Mouse (Mus musculus) layer of hippocampus, adult 9-11 months (tissue): ENCODE measurements around the gene BC067074.
"Not testable (repeated sequence)": the region's sequence is repeated elsewhere in the genome, so short reads cannot be mapped to it uniquely, and the experiment has no call there.

ENCODE experiments used
- DNase-seq: peaks from one replicate; pipeline ENCODE4 v3.0.0; 2022

Gene BC067074

DNA sequence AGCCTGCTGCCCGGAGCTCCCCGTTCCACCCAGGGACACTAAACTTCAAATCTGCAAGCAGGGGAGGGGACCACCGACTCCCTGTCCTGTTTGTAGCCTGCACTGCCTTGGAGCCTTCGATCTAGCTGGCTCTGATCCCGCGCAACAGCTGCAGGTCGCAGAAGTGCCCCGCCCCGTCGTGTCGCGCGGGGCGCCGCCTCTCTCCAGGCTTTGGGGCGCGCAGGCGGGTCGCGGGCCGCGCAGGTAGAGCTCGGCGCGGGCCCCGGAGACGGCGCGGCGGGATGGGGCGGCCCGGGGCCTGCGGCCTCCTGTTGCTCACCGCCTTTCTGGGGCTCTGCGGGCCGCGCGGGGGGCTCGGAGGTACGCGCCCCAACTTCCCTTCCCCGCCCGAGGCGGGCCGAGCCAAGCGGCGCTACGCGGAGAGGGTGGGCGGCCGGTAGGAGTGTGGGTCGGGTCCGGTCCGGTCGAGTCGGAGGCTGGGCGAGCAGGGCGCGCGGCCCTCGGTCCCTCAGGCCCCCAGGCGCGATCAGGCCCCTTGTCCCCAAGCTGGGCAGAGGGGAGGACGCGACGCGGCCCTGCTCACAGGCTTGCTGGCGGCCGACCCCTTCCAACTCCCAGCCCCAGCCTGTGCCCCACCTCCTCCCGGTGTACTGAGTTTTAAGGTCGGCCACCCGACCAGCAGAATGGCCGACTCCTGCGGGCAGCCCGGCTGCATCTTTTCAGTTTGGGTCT is at the start of gene BC067074:
Gene BC067074 (plus strand): TSS at position 185 of the 732 bp plus-strand sequence.
- DNase-seq: no peak

- no peak for DNase-seq
These were observed 47.9 kb upstream of the BC067074 start for GRCm38 (mm10) chr13:113245025-113245424.

DNA sequence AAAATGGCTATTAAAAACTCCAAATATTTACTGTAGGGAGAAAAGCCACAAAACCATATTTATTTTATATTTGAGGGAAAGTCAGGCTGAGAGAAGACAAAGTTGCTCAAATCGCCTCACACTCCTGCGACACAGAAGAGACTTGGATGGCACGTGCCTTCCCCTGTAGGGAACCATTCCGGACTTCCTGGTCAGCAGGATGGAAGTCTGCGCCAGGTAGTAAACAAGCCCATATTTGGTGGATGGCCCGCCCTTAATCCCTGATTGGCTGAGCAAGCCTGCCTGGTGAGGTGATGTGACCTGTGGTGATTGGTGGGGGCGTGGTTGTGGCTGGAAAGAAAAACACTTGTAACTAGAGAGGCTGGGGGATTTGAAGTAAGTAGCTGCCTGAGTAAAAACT is 40.4 kb upstream of the BC067074 start:
- not testable (repeated sequence) for DNase-seq

- peak; percentile 23 for DNase-seq
These were observed 36.2 kb upstream of the BC067074 start for GRCm38 (mm10) chr13:113256766-113257165.

- no peak for DNase-seq
These were observed 35.8 kb upstream of the BC067074 start for GRCm38 (mm10) chr13:113257190-113257589.

- no peak for DNase-seq
These were observed 33.7 kb upstream of the BC067074 start for GRCm38 (mm10) chr13:113259237-113259636.

DNA sequence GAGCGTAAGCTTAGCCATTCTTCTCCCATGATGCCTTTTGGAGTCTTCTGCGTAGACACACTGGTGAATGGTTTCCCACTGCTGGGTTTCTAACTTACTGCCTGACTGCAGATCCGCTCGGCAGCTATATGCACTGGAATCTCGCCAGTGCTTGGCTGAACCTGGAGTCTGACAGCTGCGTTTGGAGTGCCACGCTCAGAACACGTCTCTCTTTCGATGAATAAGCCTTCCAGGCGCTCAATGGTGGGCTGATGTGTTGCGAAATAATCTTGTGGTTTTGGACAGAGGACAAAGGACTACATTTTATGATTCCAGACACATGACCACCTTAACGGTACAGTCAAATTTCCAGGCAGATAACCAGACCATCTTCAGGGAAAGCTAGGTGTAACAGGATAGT is 30.1 kb upstream of the BC067074 start:
- DNase-seq: peak; percentile 39

DNA sequence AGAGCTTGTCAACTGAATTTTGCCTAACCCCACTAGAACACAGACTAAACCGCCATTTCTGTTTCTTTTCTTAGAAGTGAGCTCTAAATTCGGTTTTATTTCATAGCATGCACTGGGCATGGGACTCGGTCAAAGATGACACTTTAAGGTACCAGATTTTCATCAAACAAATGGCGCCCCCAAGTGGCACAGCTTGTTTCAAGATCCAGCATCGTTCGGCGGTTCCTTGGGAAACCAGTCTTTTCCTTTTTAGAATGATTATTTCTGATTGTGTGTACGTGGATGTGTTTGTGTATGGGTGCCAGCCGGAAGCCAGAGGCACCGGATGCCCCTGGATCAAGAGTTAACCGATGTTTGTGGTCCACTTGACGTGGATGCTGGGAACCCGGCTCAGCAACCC is 27.7 kb upstream of the BC067074 start:
- DNase-seq: no peak

DNA sequence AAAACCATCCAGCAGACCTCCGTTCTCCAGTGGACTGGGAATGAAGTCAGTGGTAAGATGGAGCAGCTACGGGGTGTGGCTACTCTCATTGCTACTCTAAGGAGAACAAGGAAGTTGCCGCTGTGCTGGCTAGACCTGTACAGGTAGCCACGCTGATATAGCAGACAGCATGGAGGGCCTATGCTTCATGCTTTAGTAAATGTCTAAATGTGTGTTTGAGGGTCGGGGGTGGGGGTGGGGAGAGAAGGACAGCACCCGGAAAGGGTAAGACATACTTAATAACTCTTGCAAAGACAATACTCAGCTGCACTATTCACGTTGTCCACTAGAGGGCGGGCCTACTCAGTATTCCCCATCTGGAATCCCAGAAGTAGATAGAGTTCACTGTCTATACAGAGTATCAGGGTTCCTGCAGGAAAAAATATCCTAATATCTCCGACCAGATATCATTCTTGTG is 26.4 kb upstream of the BC067074 start:
- DNase-seq: peak; percentile 45

GRCm38 (mm10) chr13:113267204-113267603 is 25.8 kb upstream of the BC067074 start:
- DNase-seq: no peak

DNA sequence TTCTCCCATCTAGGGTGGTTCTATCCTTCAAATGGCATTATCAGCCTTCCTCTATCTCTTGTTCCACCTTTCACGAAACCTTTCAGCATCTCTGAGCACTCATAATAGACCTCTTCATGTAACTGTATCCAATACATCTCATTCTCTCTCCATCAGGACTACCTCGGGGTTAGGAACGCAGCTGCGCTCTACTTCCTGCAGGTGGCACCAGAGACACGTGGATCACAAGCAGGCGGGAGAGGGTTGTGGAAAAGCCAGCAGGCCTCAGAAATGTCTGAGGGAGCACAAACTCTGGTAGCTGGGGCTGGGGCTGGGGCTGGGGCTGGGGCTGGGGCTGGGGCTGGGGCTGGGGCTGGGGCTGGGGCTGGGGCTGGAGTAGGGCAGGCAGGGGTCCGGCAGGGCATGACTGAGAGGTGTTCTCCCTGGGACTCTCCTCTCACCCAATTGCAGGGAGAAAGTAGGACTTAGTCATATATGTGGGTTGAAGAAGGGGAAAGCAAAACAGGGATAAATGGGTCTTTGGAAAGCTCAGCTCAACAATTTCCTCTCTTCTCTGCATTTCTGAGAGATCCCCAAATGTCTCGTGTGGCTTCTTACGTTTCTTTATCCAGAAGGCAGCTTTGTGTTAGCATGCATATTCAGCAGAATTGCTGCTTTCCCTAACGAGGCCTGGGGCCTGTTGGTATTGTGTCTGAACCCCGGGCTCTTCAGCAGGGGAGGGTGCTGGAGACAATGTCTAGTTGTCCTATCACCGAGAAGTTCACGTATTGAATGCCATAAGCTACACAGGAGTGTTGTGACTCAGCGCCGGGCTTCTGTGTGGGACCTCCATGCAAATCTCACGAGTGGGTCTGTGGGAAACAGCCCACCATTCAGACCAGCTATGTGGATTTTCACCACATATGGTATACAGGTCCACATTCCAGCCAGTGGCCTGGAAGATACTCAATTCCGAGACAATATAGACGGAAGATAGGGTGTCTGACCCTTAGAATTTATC is 22.9 kb upstream of the BC067074 start:
- DNase-seq: peak; percentile 79

- no peak for DNase-seq
These were observed 21.8 kb upstream of the BC067074 start for GRCm38 (mm10) chr13:113271189-113271588.

DNA sequence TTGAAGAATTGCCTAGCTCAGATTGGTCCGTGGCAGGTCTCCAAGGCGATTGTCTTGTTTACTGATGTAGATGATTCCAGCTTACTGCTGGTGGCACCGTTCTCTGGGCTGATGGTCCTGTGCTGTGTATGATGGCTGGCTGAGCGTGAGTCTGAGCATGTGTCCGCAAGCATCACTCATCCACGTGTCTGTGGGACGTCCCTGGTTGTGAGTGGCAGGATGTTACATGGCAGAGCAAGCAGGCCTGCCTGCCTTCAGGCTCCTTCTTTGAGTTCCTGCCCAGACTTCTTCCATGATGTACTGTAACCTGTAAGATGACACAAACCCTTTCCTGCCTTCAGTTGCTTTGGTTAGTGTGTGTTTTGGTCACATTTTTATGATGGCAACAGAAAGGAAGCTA is 5.8 kb upstream of the BC067074 start:
- DNase-seq: no peak

DNA sequence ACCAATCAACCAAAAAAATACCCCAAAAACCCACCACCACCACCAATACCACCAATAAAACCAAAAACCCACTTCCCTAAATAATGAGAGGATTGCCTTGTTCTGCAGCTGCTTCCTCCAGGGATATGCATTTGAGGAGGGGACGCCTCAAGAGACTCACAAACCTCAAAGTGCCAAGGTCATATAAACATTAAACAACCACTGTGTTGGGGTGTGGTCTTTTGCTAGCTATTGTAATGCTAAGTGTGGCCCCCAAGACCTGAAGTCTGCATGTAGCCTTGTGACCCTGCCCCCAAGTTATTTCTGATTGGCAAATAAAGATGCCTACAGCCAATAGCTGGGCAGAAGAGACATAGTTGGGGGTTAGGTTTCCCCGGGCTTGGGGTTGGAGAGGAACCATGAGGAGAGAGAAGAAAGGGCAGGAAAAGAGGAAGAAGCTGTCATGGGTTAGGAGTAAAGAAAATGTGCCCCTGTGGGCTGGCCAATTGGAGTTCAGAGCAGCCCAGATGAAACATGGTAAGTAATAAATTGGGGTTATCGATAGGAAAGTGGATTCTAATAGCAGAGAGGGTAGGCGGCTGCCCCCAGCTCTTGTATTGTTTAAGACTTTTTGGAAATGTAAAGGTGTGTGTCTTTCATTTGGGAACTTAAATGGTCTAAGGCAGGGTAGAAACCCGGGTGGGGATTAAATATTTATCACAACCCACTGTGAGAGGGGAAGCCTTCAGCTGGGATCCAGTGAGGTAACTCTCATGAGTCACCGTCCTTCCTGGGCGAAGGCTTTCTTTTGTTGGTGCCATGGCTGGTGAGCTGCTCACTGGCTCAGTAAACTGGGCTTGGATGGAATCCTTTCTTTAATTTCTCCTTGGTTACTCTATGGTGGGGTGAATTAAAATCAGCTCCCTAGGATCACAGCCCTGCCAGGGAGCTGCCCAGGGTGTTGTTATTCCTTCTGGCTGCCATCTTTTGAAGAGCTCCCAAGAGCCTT is 4.5 kb upstream of the BC067074 start:
- no peak for DNase-seq

- no peak for DNase-seq
These were observed 3.2 kb upstream of the BC067074 start for GRCm38 (mm10) chr13:113289760-113290159.

DNA sequence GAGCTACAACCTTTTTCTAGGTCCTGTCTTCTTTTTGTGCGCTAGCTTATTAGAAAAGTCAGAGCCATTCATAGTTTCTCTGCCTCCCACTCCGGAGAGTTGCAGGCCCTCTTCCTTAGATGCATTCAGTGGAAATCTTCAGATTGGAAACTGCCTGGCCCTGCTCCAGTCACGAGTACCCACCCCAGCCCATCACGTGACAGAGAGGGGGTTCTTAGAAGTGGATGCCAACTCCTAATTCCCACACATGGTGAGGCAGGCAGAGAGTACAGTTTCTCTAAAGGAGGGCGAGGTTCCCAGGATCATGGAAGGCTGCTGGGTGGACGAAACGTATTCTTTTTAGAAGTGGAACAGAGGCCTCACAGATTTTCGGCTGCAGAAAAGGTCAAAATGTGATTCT is 958 bp upstream of the BC067074 start:
- DNase-seq: no peak

GRCm38 (mm10) chr13:113293707-113294432 is 911 bp downstream of the BC067074 start:
- DNase-seq: no peak

DNA sequence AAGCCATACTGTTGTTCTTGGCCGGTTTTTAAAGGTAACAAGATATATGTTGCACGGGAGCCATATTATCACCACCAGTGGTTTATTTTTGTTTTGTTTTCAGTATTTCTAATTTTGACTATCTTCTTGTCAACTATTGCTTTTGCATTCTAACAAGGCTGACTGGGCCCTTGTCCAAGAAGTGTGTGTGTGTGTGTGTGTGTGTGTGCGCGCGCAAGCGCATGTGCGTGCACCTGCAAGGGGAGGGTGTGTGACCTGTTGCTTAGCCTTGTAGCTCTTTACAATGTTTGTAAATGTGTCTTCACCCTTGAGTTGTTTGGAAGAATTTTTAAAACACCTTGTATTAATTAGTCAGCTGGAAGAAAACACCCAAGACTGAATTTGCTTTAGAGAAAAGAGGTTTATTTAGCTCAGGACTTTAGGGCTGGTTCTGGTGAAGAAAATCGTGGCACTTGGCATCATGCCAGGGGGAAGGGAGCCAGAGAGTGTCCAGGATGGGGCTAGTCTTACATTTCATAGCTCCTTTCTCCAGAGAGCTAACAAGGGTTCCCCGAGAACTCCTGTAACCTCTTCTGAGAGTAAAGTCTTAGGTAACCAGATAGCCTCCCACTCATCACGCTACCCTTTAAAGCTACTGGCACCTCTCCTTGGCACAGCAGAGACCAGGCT is 3.0 kb downstream of the BC067074 start:
- no peak for DNase-seq

DNA sequence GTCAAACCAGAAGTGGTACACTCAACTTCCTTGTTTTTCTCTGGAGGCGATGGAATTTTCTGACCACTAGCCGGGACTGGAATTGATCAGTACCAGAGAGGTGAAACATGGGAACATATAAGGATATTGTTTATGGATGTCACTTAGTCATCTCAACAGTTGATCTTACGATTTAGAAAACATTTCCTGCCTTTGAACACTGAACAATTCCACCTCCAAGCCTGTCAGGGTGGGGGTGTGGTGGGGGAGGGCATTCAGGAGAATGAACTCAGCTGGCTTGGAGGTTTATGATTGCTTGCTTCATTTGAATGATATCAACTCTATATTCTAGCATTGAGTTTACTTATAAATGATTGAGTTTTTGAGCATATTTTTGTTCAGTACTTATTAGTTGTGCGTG is 13.6 kb downstream of the BC067074 start:
- DNase-seq: no peak

- DNase-seq: no peak
These were observed 26.6 kb downstream of the BC067074 start for GRCm38 (mm10) chr13:113319588-113319987.

DNA sequence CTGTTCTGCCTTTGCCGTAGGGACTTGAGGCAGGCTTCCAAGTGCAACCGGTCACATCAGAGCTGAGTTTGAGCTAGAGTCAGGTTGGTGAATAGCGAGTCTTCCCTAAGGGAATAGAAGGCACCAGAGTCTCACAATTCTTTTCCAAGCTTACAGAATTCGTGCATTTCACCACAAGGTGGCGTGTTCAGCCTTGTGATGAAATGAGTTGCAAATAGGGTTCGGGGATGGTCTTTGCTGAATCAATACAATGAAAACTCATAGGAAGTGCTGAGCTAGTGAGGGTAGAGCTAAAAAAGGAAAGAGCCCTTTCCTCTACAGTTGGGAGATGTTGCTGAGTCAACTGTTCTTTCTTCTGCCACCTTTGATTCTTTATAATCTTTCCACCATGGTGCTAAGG is 29.0 kb downstream of the BC067074 start:
- peak; percentile 44 for DNase-seq
